Mouse (Mus musculus) testis, adult 2 months (tissue): ENCODE measurements around the gene Bco1.

Source experiments
- CTCF ChIP-seq: fragments of 200-500 bp; IDR thresholded peaks from 2 replicates; pipeline ENCODE4 v1.5.1; 2012; ENCODE audit warnings: low read depth, mild to moderate bottlenecking, inconsistent platforms, low read length, moderate library complexity; ENCODE audit not compliant: control insufficient read depth, insufficient read depth, insufficient replicate concordance
- POLR2A ChIP-seq: fragments of 200-500 bp; IDR thresholded peaks from 2 replicates; pipeline ENCODE4 v1.6.1; 2012; ENCODE audit warnings: low read depth, mild to moderate bottlenecking, inconsistent platforms, low read length, moderate library complexity; ENCODE audit not compliant: control insufficient read depth

DNA sequence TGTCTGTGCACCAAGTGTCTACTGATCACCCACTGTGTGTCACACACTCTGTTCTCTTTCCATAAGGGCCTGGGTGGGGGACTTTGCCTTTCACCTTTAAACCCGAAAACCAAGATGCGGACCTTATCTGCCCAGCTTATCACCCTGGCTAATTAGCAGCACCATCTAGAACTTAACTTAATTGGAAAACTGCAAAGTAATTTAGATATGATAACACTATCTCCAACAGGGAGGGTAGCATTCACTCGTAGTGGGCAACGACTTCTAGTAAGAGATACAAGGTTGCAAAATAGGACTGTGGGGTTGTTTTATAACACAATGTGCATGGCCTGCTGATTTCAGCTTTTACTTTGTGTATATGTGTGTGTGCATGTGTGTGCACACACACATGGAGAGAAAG, 5.9 kb upstream of the Bco1 start:
- TF ChIP-seq CTCF = no peak
- TF ChIP-seq POLR2A = no peak
